Comparison of ENCODE assay signal across 8 mouse cellular contexts in the genomic region with DNA sequence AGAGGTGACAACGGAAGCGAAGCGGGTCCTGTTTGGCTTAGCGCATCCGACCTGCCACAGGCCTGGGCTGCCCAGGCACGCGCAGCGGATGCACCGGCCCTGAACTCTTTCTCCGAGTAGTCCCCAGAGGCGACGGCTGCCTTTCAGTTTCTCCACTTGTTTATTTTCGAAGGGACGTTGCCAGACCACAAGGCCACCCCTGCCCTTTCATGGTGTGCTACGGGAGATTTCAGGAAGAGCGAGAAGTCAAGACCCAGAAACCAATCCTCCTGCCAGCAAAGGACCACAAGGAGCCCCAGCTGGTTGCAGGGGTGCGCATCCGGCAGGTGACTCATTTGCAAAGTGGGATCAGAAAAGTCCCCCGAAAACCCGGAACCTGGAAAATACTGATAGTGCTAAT. TPM values are rescaled to one million over a fixed set of nuclear protein-coding genes. Genes with fewer than 3 reads are reported as not detected.
DNase-seq lines count a peak whose midpoint lies in the region; ATAC-seq and TF ChIP-seq lines count a peak whose summit lies in the region.

No protein-coding gene starts in this region.

- intact Hi-C loops in gastrocnemius, postnatal 14 days (cut with DNase I; ENCODE audit: low total_unique reads) = no loop called here

- H3K27me3 ChIP-seq in kidney, adult 2 months (replicated peaks; ENCODE audit: control insufficient read depth, insufficient read depth, low read length) = no peaks in the 10 kb centered on the region
- no peaks in the 10 kb centered on the region for H3K27me3 ChIP-seq in kidney, embryonic 15.5 days

- peak overlapping the region; percentile 32; the same call in 1 of the 2 replicates for H3K4me2 ChIP-seq in kidney, embryonic 15.5 days

- H3K4me1 ChIP-seq in kidney, adult 2 months (ENCODE audit: control insufficient read depth, insufficient read depth, low read length) = peaks cover 4% of the 10 kb centered on the region; the same call in 1 of the 2 replicates
- peaks cover 40% of the 10 kb centered on the region for H3K4me1 ChIP-seq in kidney, embryonic 15.5 days

- no peak overlapping the region for H3K4me3 ChIP-seq in kidney, adult 2 months (ENCODE audit: insufficient read depth, low read depth, low read length)
- no peak overlapping the region for H3K4me3 ChIP-seq in kidney, embryonic 15.5 days (replicated peaks)

- no peaks in the 10 kb centered on the region for H3K9me3 ChIP-seq in kidney, embryonic 15.5 days (replicated peaks)

- no peak for TF ChIP-seq CTCF in kidney, adult 2 months (conservative IDR thresholded peaks at IDR 0.05; ENCODE audit: insufficient read depth, insufficient read length, low read depth, low read length)

- ATAC-seq in common myeloid progenitor, adult 5-6 weeks (replicated peaks; ENCODE audit: low read depth, poor library complexity, severe bottlenecking) = peak; percentile 48
- ATAC-seq in kidney, embryonic 15.5 days (replicated peaks; ENCODE audit: low FRiP score) = no peak; the same call in 1 of the 2 replicates

- no peak overlapping the region for H3K27ac ChIP-seq in kidney, adult 2 months (ENCODE audit: insufficient read depth, low read depth, low read length)
- H3K27ac ChIP-seq in kidney, embryonic 15.5 days = no peak overlapping the region

- 27% methylated on average over 20 of the region's 20 CpGs for WGBS in kidney, adult 2 months
- 24% methylated on average over 20 of the region's 20 CpGs for WGBS in kidney, embryonic 15.5 days

- DNase-seq in kidney, adult 2 months = peak; percentile 66
- no peak for DNase-seq in kidney, adult 11 months
- peak; percentile 35 for DNase-seq in mesoderm, embryonic 11.5 days (ENCODE audit: low read depth, low spot score)
- DNase-seq in gastrocnemius, postnatal 14 days = no peak
- DNase-seq in cerebellum, postnatal 10 days = no peak
- DNase-seq in cerebellum, adult 18-20 months = no peak

- TF ChIP-seq POLR2A in kidney, adult 2 months (IDR thresholded peaks at IDR 0.05; ENCODE audit: low read depth, low read length) = no peak

- no peaks in the 10 kb centered on the region for H3K36me3 ChIP-seq in kidney, adult 2 months (ENCODE audit: control insufficient read depth, insufficient read depth, low read length)
- H3K36me3 ChIP-seq in kidney, embryonic 15.5 days = no peaks in the 10 kb centered on the region

- H3K9ac ChIP-seq in kidney, embryonic 15.5 days = no peak overlapping the region

RNA-seq across cellular contexts. Expression of a gene that starts 12.6 kb away (rescaled TPM):
- 20.4 TPM in 2 replicates for polyA plus RNA-seq in kidney, adult 2 months (2012; rRNA removed)
- total RNA-seq in common myeloid progenitor, adult 5-6 weeks (2017) = 9.1 and 13.9 TPM in 2 replicates
- polyA plus RNA-seq in kidney, embryonic 15.5 days (2015; fragmentation: Nextera tagmentation; extraction: Ambion mirVana) = 18.5 and 18.7 TPM in 2 replicates
- 10 to 100 TPM; 48.5 to 59.9 TPM for total RNA-seq in gastrocnemius, postnatal 14 days (2021)

RNA-seq across cellular contexts. Expression of a gene that starts 38.3 kb away (rescaled TPM):
- 23.4 and 25.4 TPM in 2 replicates for polyA plus RNA-seq in kidney, adult 2 months (2012; rRNA removed)
- 18.9 and 19.4 TPM in 2 replicates for total RNA-seq in common myeloid progenitor, adult 5-6 weeks (2017)
- polyA plus RNA-seq in kidney, embryonic 15.5 days (2015; fragmentation: Nextera tagmentation; extraction: Ambion mirVana) = 41.7 and 42.5 TPM in 2 replicates
- 10 to 100 TPM; 12.7 to 14.6 TPM for total RNA-seq in gastrocnemius, postnatal 14 days (2021)

Comparison
In these comparisons a context has a peak if more than half of its experiments do, and no peak if none do; other contexts are left out.
1. DNase-seq: peak in kidney, adult 2 months (single experiment) and mesoderm, embryonic 11.5 days (single experiment); none in kidney, adult 11 months (single experiment), gastrocnemius, postnatal 14 days (single experiment), cerebellum, postnatal 10 days (0 of 2) and cerebellum, adult 18-20 months (0 of 2).